Mouse (Mus musculus) embryonic facial prominence, embryonic 11.5 days (tissue): Measurements from ENCODE around the gene Pqlc2. TPM values are rescaled to one million over a fixed set of nuclear protein-coding genes. Genes with fewer than 3 reads are reported as not detected.

Experiments used
- ATAC-seq: fragments of 200-750 bp; cut with Nextera tagmentation; replicated peaks from 2 replicates; pipeline ENCODE4 v1.8.0; 2017; ENCODE audit warnings: low read depth; ENCODE audit not compliant: insufficient number of reproducible peaks, low FRiP score, low TSS enrichment
- DNase-seq: peaks from one replicate; pipeline ENCODE4 v3.0.0-alpha.2; 2015; ENCODE audit warnings: low spot score
- H3K27ac ChIP-seq: fragments of 300-500 bp; sonication (generic); replicated peaks from 2 replicates; pipeline ENCODE4 v1.5.1; 2014; ENCODE audit warnings: mild to moderate bottlenecking, low read depth, low read length, control low read depth
- H3K27me3 ChIP-seq: fragments of 300-500 bp; sonication (generic); 2 replicates; pipeline ENCODE4 v1.6.1; 2014; ENCODE audit warnings: mild to moderate bottlenecking, low read length, moderate library complexity, mixed read lengths; ENCODE audit not compliant: control insufficient read depth, insufficient read depth
- H3K36me3 ChIP-seq: fragments of 300-500 bp; sonication (generic); replicated peaks from 2 replicates; pipeline ENCODE4 v1.6.1; 2014; ENCODE audit warnings: low read depth, mild to moderate bottlenecking, low read length, moderate library complexity, mixed read lengths; ENCODE audit not compliant: control insufficient read depth, insufficient read depth
- H3K4me1 ChIP-seq: fragments of 300-500 bp; sonication (generic); 2 replicates; pipeline ENCODE4 v1.6.1; 2014; ENCODE audit warnings: low read length, mixed read lengths; ENCODE audit not compliant: control insufficient read depth, insufficient read depth
- H3K4me2 ChIP-seq: fragments of 300-500 bp; sonication (generic); 2 replicates; pipeline ENCODE4 v1.6.1; 2014; ENCODE audit warnings: low read depth, mild to moderate bottlenecking, control low read depth, low read length, moderate library complexity
- H3K4me3 ChIP-seq: fragments of 300-500 bp; sonication (generic); 2 replicates; pipeline ENCODE4 v1.5.1; 2014; ENCODE audit warnings: low read depth, low read length, control low read depth
- H3K9ac ChIP-seq: fragments of 300-500 bp; sonication (generic); replicated peaks from 2 replicates; pipeline ENCODE4 v1.6.1; 2014; ENCODE audit warnings: mild to moderate bottlenecking, control low read depth, low read length
- H3K9me3 ChIP-seq: fragments of 300-500 bp; sonication (generic); replicated peaks from 2 replicates; pipeline ENCODE4 v1.6.1; 2016; ENCODE audit warnings: mild to moderate bottlenecking, low read length, inconsistent platforms, mixed read lengths; ENCODE audit not compliant: control insufficient read depth
- WGBS: fragments of 180-500 bp; shearing (Covaris S2); extraction: QIAGEN DNeasy Blood & Tissue Kit; methylation state at CpG from one replicate; pipeline ENCODE4 v1.1.7; 2014; 5-methylcytosine and 5-hydroxymethylcytosine counted together
- microRNA-seq: library from miRNA; unstranded; fragments of <30 nt; microRNA quantifications from one replicate; pipeline ENCODE4, GENCODE M21; 2016; ENCODE audit warnings: borderline number of aligned reads
- polyA plus RNA-seq: library from polyadenylated mRNA; unstranded; fragments of >200 nt; fragmentation: Nextera tagmentation; extraction: Ambion mirVana; gene quantifications from 2 replicates; pipeline ENCODE4 v1.2.1, GENCODE M21; 2014

Pqlc2 gene
- polyA plus RNA-seq, 1 experiment from 2014 or later: 13.5 TPM

DNA sequence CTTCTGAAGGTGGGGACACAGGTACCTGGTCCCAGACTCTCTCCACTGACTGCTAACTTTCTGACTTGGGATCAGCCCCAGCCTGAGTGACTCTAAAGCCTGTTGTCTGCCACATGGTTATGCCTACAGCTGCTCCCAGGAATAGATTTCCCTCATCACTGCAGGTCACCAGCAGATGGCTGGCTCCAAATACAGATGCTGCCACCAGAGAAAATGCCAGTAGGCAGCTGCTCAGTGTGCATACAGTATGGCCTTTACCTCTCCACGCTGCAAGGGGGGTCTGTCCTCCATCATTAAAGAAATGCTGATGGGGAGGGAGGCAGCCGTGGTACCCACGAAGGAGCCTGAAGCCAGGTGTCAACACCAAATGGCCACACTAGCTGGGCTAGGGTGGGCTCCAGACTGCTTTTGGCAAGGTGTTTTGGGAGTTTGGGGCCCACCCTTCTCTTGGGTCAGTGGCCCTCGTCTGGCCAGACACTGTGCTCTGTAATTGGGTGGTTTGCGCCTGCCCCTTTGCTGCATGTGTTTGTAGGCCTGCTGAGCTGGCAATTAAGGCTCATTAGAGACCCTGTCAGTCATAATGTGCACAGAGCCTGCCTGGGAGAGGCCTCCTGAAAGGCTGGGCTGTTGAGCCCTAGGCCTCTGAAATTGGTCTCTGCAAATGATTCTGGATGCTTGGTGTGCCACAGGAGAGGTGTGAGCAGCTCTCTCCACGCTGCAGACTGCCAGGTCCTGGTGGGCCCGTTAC is 64.2 kb downstream of the Pqlc2 start:
- DNase-seq (peak; percentile 68), ATAC-seq (peak; percentile 44; the same call in 1 of the 2 replicates)
- Histone ChIP-seq H3K27ac (peak overlapping the region; percentile 15), H3K4me3 (no peak overlapping the region), H3K9me3 (no peaks in the 10 kb centered on the region), H3K36me3 (no peaks in the 10 kb centered on the region), H3K4me2 (no peak overlapping the region), H3K27me3 (no peaks in the 10 kb centered on the region), H3K9ac (no peak overlapping the region), H3K4me1 (peaks cover 28% of the 10 kb centered on the region)
- whole genome bisulfite sequencing: 33% methylated on average over 7 of the region's 7 CpGs

DNA sequence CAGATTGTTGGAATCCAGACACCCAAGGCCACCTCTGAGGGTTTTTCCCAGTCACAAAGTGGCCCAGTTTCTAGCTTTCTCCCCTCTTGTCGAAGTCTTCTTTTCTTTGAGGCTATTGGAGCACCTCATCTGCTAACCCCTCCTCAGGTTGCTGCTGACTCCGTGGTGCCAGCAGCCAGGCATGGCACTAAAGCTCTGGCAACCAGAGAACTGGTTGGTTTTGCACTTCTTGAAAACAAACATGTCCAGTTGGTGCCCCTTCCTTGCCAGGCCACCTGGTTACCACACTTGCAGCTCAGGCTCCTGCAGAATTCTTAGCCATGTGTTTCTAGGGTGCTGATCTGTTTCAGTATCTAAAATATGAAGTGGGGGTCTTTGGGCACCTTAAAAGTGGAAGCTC is 65.0 kb downstream of the Pqlc2 start:
- H3K4me1 ChIP-seq: peaks cover 21% of the 10 kb centered on the region
- H3K9ac ChIP-seq: no peak overlapping the region
- ATAC-seq (no peak), DNase-seq (no peak)
- H3K4me3 ChIP-seq: no peak overlapping the region
- peak overlapping the region; percentile 15; the same call in 1 of the 2 replicates for H3K27ac ChIP-seq
- no peaks in the 10 kb centered on the region for H3K9me3 ChIP-seq
- H3K36me3 ChIP-seq: peaks cover under 1% of the 10 kb centered on the region; the same call in 1 of the 2 replicates
- no peak overlapping the region for H3K4me2 ChIP-seq
- H3K27me3 ChIP-seq: no peaks in the 10 kb centered on the region
- 80% methylated on average over 2 of the region's 2 CpGs for WGBS

DNA sequence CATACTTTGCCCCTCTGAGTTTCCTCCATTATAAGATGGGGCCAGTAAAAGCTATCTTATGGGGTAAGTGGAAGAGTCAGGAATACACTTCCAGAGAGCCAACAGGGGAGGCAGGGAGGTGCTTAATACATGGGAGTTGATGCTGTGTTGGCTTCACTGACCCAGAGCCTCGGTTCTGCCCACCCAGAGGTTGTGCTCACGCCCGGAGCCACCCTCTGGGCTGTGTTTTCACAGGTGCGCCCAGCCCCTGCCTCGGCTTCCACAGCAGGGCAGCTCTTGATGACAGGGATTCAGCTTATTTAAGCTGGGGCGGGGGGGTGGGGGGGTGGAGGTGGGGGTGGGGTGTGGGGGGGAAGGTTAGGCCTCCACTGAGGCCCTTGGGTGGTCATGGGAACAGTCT is 65.7 kb downstream of the Pqlc2 start:
- H3K27me3 ChIP-seq: no peaks in the 10 kb centered on the region
- no peaks in the 10 kb centered on the region for H3K9me3 ChIP-seq
- 78% methylated on average over 5 of the region's 6 CpGs for WGBS
- H3K4me2 ChIP-seq: no peak overlapping the region
- no peak overlapping the region for H3K27ac ChIP-seq
- H3K36me3 ChIP-seq: peaks cover 4% of the 10 kb centered on the region; the same call in 1 of the 2 replicates
- no peak overlapping the region for H3K4me3 ChIP-seq
- DNase-seq (no peak), ATAC-seq (no peak)
- peaks cover 18% of the 10 kb centered on the region for H3K4me1 ChIP-seq
- H3K9ac ChIP-seq: no peak overlapping the region

DNA sequence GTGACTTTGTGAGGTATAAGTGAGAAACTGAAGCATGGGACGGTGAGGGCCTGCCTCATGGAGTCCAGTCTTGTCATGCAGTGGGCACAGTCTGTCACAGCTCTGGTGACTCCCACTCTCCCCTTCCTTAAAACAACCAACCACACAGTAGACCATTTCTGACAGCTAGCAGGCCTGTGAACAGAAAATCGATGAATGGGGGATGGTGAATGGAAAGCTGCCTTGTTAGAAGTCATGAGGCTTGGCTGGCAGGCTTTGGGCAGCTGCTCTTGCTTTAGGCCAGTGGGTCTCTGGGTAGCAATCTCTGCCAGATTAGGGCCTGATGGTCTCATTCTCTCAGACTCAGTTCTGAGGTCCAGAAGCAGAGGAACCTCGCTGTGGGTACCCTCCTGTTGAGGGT is 66.3 kb downstream of the Pqlc2 start:
- Histone ChIP-seq H3K4me2 (no peak overlapping the region), H3K4me1 (peaks cover 18% of the 10 kb centered on the region)
- no peak for ATAC-seq

More for the DNA sequence above, 66.3 kb downstream of the Pqlc2 start:
- Histone ChIP-seq H3K36me3 (peaks cover 4% of the 10 kb centered on the region; the same call in 1 of the 2 replicates), H3K4me3 (no peak overlapping the region), H3K27ac (no peak overlapping the region; the same call in 1 of the 2 replicates), H3K27me3 (no peaks in the 10 kb centered on the region), H3K9me3 (no peaks in the 10 kb centered on the region), H3K9ac (no peak overlapping the region)
- DNase-seq: no peak
- WGBS: 75% methylated on average over 3 of the region's 3 CpGs

Small RNA genes lying within 50 kb of the gene (microRNA-seq; reads per million reads assigned to microRNA genes)
- 4.7 reads per million, percentile 2 among the genes with 10 or more reads in this experiment for gene Gm24245
- 2.4 reads per million for gene Gm25732

Other genes starting within 250 kb of the Pqlc2 start
- gene Htr6, start 235.1 kb downstream of the Pqlc2 start, polyA plus RNA-seq: 0.49 and 0.56 TPM in 2 replicates
- 91.6 and 106 TPM in 2 replicates for gene Nbl1, start 217.7 kb downstream of the Pqlc2 start, polyA plus RNA-seq
- gene Minos1, start 179.6 kb downstream of the Pqlc2 start, polyA plus RNA-seq: 492 and 522 TPM in 2 replicates
- gene Capzb, start 117.8 kb downstream of the Pqlc2 start, polyA plus RNA-seq: 314 and 316 TPM in 2 replicates
- gene Akr7a5, start within 50 bp of the Pqlc2 start, polyA plus RNA-seq: 137 and 146 TPM in 2 replicates
- 145 TPM in 2 replicates for gene Mrto4, start 41.9 kb upstream of the Pqlc2 start, polyA plus RNA-seq
- gene Emc1, start 41.9 kb upstream of the Pqlc2 start, polyA plus RNA-seq: 13.5 and 17.0 TPM in 2 replicates
- gene Ubr4, start 41.9 kb upstream of the Pqlc2 start, polyA plus RNA-seq: 63.1 and 66.2 TPM in 2 replicates
- gene Iffo2, start 219.8 kb upstream of the Pqlc2 start, polyA plus RNA-seq: 2.2 and 2.3 TPM in 2 replicates